Mouse (Mus musculus): Measurements from ENCODE around the gene Birc2. TPM values are rescaled to one million over a fixed set of nuclear protein-coding genes. Genes with fewer than 3 reads are reported as not detected.
A peak's percentile ranks its signal among the peaks of the same experiment; 100 is the strongest.
"Not testable (repeated sequence)": the region's sequence is repeated elsewhere in the genome, so short reads cannot be mapped to it uniquely, and the experiment has no call there.

Birc2 gene
- polyA plus RNA-seq, 1 experiment = 37.3 TPM

DNA sequence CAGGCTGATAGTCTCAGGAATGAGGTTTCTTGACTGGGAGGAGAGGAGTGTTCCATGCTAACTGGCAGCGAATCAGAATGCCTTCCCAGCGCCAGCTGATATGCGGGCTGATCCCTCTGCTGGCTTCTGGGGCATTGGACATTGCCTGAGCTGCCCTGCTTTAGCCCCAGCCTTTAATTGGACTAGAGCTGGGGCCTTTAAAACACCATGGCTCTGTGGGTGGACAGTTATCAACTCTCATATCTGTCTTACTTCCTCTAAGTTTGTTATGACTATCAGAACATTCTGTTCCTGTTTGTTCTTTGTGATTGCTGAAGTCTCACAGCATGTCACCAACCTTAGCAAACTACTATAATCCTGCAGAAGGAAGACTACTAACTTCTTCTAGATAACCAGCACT is 31.1 kb upstream of the Birc2 start:
- no peak for TF ChIP-seq POLR2A (IDR thresholded peaks at IDR 0.05; ENCODE audit: borderline replicate concordance, extremely low read depth, insufficient read depth, insufficient read length, poor library complexity, severe bottlenecking)
- no peak for TF ChIP-seq CTCF (IDR thresholded peaks at IDR 0.05; ENCODE audit: borderline replicate concordance, extremely low read depth, insufficient read depth, insufficient read length)
- DNase-seq (ENCODE audit: low read depth) = no peak

DNA sequence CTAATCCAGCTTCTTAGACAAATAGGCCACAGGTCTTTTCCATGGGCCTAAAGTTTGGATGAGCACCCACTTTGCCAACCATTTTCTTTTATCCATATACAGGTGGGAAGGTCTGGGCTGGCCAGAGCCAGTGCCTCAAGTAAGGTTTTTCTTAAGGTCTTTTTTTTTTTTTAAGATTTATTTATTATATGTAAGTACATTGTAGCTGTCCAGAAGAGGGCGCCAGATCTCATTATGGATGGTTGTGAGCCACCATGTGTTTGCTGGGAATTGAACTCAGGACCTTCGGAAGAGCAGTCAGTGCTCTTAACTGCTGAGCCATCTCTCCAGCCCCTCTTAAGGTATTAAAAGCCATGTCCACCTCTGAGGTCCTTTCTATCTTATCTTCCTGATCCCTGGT is 30.1 kb upstream of the Birc2 start:
- not testable (repeated sequence) for DNase-seq (ENCODE audit: low read depth)

DNA sequence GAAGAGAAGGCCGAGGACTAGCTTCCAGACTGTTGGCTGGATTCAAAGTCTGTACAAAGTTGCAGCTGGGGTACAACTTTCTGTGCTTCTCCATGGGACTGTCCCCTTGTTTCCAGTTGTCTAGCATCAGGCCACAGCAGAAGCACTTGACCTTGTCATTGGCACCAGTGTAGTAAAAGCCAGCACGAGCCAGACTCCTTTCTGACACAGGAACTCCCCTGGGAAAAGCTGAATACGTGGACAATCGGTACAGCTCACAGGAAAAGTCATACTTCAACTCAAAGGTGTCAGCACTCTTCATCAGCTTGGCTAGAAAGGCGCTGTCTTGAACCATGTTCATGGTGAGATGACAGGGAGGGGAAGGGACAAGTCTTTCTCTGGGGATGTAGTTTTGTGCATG is 24.1 kb upstream of the Birc2 start:
- TF ChIP-seq POLR2A (IDR thresholded peaks at IDR 0.05; ENCODE audit: borderline replicate concordance, extremely low read depth, insufficient read depth, insufficient read length, poor library complexity, severe bottlenecking) = no peak
- TF ChIP-seq CTCF (IDR thresholded peaks at IDR 0.05; ENCODE audit: borderline replicate concordance, extremely low read depth, insufficient read depth, insufficient read length) = no peak
- DNase-seq (ENCODE audit: low read depth) = no peak

DNA sequence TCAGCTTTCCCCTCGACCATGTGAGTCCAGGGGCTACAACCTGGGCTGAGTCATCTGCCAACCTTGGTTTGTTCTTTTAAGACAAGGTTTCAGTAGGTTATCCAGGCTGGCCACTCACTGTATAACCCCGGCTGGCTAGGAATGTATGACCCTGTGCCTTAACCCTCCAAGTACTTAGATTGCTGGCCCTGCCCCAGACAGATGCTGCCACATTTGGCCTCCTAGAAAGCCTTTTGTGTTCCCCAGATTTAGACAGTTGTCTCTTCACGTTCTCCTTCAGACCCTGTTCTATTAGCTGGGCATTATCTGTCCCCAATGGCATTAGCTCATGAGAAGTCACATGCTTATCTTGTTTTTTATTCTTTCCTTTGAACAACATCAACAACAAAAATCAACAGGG is 19.0 kb upstream of the Birc2 start:
- DNase-seq (ENCODE audit: low read depth) = no peak

DNA sequence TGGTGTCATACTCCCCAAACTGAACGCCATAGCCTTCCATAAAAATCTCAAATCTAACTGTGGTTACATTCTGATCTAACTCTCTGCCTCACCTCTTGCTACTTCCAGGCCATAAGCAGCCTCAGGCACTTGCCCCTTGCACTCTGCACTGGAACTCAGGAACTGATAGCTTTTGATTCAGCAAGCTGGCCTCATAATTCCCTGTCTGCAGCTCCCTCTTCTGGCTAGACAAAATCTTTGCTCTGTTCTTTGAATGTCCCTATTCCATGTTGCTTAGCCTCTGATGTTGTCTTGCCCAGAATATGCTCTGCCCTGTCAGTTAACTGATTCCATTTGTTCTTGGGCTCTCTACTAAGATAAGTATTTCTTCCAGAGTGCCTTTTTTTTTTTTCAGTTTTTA is 18.5 kb upstream of the Birc2 start:
- DNase-seq (ENCODE audit: low read depth) = peak; percentile 64
- no peak for TF ChIP-seq POLR2A (IDR thresholded peaks at IDR 0.05; ENCODE audit: borderline replicate concordance, extremely low read depth, insufficient read depth, insufficient read length, poor library complexity, severe bottlenecking)
- TF ChIP-seq CTCF (IDR thresholded peaks at IDR 0.05; ENCODE audit: borderline replicate concordance, extremely low read depth, insufficient read depth, insufficient read length) = peak; percentile 57; the same call in 1 of the 2 replicates

More for the DNA sequence above, 19.0 kb upstream of the Birc2 start:
- TF ChIP-seq POLR2A (IDR thresholded peaks at IDR 0.05; ENCODE audit: borderline replicate concordance, extremely low read depth, insufficient read depth, insufficient read length, poor library complexity, severe bottlenecking) (no peak), CTCF (IDR thresholded peaks at IDR 0.05; ENCODE audit: borderline replicate concordance, extremely low read depth, insufficient read depth, insufficient read length) (no peak)

DNA sequence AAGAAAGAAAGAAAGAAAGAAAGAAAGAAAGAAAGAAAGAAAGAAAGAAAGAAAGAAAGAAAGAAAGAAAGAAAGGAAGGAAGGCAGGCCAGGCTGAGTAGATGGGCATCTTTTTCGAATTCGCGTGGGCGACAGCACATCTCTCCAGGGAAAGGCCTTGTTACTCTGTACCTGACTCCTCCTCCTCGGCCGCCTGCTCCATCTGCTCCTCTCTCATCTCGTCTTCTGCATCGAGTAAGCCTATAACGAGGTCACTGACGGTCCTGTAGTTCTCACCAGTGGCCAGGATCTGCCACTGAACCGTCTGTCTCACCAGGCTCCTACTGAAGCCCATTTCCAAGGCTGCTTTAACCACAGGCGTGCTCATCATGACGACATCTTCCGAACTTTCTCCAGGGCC is 17.3 kb upstream of the Birc2 start:
- DNase-seq (ENCODE audit: low read depth) = not testable (repeated sequence)

DNA sequence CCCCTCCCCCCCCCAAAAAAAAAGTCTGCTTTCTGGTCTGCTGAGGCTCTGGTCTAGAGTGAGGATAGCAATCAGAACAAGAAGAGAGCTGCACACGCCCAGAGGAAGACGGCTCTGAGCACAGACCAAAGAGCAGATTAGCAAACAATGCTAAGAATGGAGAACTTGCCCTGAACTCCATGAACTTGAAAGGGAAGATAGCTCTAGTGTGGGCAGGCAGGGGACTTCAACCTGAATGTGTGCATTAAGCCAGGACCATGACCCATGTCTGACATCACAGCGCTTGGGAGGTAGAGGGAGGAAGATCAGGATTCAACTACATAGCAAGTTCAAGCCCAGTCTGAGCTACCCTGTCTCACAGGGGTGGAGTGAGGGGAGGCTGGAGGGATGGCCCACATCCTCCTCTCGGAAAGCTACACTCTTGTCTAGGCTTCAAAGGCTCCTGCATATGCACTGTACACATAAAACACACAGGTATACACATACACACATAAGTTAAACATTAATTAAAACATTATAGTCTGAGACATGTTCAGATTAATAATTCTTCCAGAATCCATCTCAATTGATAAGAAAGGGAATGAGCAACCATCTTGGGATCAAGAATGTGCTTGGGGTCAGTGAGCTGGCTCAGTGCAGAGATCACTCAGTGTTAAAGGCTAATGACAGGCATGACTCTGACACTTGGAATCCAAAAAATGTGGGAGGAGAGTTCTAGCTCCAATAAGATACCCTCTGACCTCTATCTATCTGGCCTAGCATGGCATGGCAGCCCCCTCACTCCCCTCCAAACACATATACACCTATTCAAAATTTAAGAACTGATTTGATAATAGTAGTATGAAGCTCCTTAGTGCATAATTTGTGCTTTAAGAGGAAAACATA is 15.7 kb upstream of the Birc2 start:
- TF ChIP-seq POLR2A (IDR thresholded peaks at IDR 0.05; ENCODE audit: borderline replicate concordance, extremely low read depth, insufficient read depth, insufficient read length, poor library complexity, severe bottlenecking) (no peak), CTCF (IDR thresholded peaks at IDR 0.05; ENCODE audit: borderline replicate concordance, extremely low read depth, insufficient read depth, insufficient read length) (no peak)
- no peak for DNase-seq (ENCODE audit: low read depth)

DNA sequence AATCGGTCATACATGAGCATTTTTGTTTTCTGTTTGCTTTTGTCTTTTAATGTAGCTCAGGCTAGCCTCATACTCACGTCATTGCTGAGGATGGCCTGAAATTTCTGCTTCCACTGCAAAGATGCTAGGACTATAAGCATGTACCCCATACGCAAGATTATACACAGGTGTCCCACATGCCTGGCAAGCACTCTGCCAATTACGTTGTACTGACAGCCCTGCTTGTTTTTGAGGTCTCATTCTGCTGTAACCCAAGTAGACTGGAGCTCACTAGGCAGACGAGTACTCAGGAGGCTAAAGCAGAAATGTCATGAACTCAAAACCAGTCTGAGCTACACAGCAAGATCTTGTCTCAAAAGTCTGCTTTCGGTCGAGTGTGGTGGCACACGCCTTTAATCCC is 15.0 kb upstream of the Birc2 start:
- no peak for DNase-seq (ENCODE audit: low read depth)
- no peak for TF ChIP-seq CTCF (IDR thresholded peaks at IDR 0.05; ENCODE audit: borderline replicate concordance, extremely low read depth, insufficient read depth, insufficient read length)
- no peak for TF ChIP-seq POLR2A (IDR thresholded peaks at IDR 0.05; ENCODE audit: borderline replicate concordance, extremely low read depth, insufficient read depth, insufficient read length, poor library complexity, severe bottlenecking)

DNA sequence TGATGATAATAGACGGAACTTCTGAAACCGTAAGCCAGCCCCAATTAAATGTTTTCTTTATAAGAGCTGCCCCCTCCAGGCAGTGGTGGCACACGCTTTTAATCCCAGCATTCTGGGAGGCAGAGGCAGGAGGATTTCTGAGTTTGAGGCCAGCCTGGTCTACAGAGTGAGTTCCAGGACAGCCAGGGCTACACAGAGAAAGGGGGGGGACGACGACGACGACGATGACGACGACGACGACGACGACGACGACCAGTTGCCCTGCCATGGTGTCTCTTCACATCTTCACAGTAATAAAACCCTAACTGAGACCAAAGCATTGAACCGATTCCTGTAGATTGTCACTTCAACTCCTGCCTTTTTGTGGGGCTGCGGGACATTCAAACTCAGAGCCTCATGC is 11.3 kb upstream of the Birc2 start:
- TF ChIP-seq CTCF (IDR thresholded peaks at IDR 0.05; ENCODE audit: borderline replicate concordance, extremely low read depth, insufficient read depth, insufficient read length) = no peak
- TF ChIP-seq POLR2A (IDR thresholded peaks at IDR 0.05; ENCODE audit: borderline replicate concordance, extremely low read depth, insufficient read depth, insufficient read length, poor library complexity, severe bottlenecking) = no peak
- no peak for DNase-seq (ENCODE audit: low read depth)

DNA sequence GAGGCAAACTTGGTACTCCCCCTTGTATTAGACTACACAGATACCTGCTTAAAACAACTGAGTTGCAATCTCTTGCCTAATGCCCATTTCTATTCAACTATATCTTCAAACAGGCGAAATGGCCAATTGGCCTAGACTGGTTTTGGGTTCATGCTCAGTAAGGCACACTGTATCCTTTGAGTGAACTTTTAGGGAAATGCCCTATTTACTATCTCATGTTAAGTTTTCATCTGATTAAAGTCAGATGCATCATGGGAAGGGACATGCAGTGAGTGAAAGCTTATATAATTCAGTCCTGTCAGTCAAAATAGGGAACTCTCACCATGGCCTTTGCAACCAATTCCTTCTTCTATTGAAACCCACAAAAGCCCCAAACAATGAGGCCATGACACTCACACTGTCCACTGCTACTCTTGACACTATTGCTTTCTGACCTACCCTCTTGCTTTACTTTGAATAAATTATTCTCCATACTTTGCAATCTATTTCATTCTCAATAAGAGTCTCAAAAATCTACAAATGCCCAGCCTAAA is 9.9 kb upstream of the Birc2 start:
- DNase-seq (ENCODE audit: low read depth) = no peak
- TF ChIP-seq CTCF (IDR thresholded peaks at IDR 0.05; ENCODE audit: borderline replicate concordance, extremely low read depth, insufficient read depth, insufficient read length) (no peak), POLR2A (IDR thresholded peaks at IDR 0.05; ENCODE audit: borderline replicate concordance, extremely low read depth, insufficient read depth, insufficient read length, poor library complexity, severe bottlenecking) (no peak)

DNA sequence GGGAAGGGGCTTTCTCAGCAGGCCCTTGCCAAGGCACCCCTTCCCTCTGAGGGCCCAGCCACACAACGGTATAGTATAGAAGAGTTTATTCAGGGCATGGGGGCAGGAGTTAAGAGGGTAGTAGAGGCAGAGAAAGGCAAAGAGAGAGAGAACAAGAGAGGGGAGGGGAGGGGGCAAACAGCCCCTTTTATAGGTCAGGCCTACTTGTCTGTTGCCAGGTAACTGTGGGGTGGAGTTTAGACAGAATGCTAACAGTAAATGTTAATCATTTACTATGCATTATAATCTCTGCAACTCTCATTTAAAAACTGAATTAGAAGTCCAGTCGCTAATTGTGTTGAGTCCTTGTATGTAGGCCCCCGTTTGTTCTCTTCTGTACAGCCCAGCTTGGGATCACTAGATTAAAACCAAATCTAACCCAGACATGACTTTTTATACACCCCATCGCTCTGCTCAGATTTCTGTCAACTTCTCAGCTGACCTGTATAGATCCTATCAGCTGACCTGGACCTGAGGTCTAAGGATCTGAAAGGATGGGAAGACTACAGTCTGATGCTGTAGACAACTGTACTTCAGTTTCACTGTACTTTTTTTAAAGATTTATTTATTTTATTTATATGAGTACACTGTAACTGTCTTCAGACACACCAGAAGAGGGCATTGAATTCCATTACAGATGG is 8.5 kb upstream of the Birc2 start:
- TF ChIP-seq POLR2A (IDR thresholded peaks at IDR 0.05; ENCODE audit: borderline replicate concordance, extremely low read depth, insufficient read depth, insufficient read length, poor library complexity, severe bottlenecking) (no peak), CTCF (IDR thresholded peaks at IDR 0.05; ENCODE audit: borderline replicate concordance, extremely low read depth, insufficient read depth, insufficient read length) (no peak)
- DNase-seq (ENCODE audit: low read depth) = no peak

DNA sequence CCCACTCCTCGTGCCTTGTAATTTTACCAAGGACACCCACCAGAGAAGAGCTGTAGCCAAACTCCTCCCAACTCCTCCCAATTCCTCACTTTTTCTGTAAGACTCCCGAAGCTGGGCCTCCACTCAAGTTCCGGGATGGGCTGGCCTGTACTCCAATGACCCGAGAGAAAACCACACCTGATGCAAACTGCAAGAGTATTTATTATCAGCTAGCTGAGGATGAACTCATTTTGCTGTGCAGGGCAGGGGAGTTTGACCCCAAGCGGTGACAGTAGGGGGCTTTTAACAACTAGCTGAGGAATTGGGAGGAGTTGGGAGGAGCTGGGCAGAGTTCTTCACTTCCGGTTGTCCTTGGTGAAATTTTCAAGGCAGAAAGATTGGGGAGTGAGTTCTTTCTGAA is 4.4 kb upstream of the Birc2 start:
- no peak for TF ChIP-seq POLR2A (IDR thresholded peaks at IDR 0.05; ENCODE audit: borderline replicate concordance, extremely low read depth, insufficient read depth, insufficient read length, poor library complexity, severe bottlenecking)
- TF ChIP-seq CTCF (IDR thresholded peaks at IDR 0.05; ENCODE audit: borderline replicate concordance, extremely low read depth, insufficient read depth, insufficient read length) = no peak
- no peak for DNase-seq (ENCODE audit: low read depth)

Measured in brain, embryonic 14.5 days (tissue).